Mouse (Mus musculus): ENCODE results near the gene Spo11.

DNA sequence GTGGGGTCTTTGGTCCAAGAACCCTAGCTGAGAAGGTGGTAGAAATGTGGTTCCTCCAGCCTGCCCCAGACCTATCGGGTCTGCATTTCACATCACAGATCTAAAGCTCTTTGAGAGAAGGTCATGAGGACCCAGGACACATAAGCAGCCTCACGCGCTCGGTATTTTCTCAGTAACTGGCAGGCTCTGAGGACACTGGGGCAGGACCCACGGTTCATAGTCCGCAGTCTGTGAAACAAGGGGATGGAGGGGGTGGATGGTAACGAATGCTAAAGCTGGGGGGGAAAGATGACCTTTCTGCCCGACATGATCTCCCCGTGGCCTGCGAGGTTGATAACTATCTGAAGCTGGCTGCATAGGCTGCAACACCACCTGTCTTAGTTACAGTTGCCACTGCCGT lies 20.2 kb downstream of the Spo11 start:
- TF ChIP-seq CTCF (IDR thresholded peaks at IDR 0.05; ENCODE audit: low read depth), result no peak
- TF ChIP-seq EP300 (IDR thresholded peaks at IDR 0.05; ENCODE audit: low read depth), result no peak
